Mouse (Mus musculus): ENCODE data around the gene Ehmt1.

DNA sequence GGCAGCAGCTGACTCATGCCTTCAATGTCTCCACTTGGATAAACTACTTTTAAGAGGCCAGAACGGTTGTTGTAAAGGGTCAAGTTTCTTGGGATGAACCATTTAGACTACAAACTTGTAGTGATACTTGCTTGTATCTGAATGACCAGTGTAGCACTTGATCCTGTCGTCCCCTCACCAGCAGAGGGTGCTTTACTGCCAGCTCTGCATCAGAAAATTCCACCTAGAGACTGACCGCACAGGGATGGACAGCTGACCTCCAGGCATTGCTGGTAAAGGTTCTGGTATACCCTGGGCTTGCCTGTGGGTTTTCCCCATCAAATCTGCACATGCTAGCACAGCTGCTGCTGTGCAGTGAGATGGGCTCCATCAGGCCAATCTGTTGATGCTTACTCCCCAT lies 41.5 kb upstream of the Ehmt1 start:
- TF ChIP-seq EP300 (IDR thresholded peaks at IDR 0.05; ENCODE audit: low read depth), result no peak
- peak; percentile 68 for TF ChIP-seq CTCF (IDR thresholded peaks at IDR 0.05; ENCODE audit: low read depth)

Measured in liver, postnatal 0 days (tissue).